10 mouse cellular contexts compared by ENCODE assay signal in genomic region chr9:63970836-63971235, GRCm38 (mm10). TPM values are rescaled to one million over a fixed set of nuclear protein-coding genes. Genes with fewer than 3 reads are reported as not detected.
DNase-seq lines count a peak whose midpoint lies in the region; ATAC-seq lines count a peak whose summit lies in the region.
"Had no signal": no experiment of that assay in that cellular context is flagged by ENCODE, and none has a peak within 500 bp of the region (broad histone marks: within the 10 kb centered on the region; RNA-seq: fewer than 3 reads in every experiment).

No protein-coding gene starts in this region.

- H3K36me3 ChIP-seq in hindbrain, embryonic 12.5 days: no peaks in the 10 kb centered on the region
- no peaks in the 10 kb centered on the region for H3K36me3 ChIP-seq in hindbrain, embryonic 14.5 days (replicated peaks; ENCODE audit: control insufficient read depth, insufficient read depth)
- peaks cover 22% of the 10 kb centered on the region for H3K36me3 ChIP-seq in limb, embryonic 12.5 days
- H3K36me3 ChIP-seq: midbrain, embryonic 15.5 days had no signal

- no peak overlapping the region for H3K4me3 ChIP-seq in hindbrain, embryonic 12.5 days
- H3K4me3 ChIP-seq in hindbrain, embryonic 14.5 days (replicated peaks; ENCODE audit: low read length): no peak overlapping the region
- no peak overlapping the region for H3K4me3 ChIP-seq in limb, embryonic 12.5 days (replicated peaks)
- H3K4me3 ChIP-seq: midbrain, embryonic 15.5 days had no signal

- H3K9ac ChIP-seq in hindbrain, embryonic 12.5 days: no peak overlapping the region
- no peak overlapping the region for H3K9ac ChIP-seq in hindbrain, embryonic 14.5 days
- no peak overlapping the region for H3K9ac ChIP-seq in limb, embryonic 12.5 days (replicated peaks)
- H3K9ac ChIP-seq: midbrain, embryonic 15.5 days had no signal

- no peak for ATAC-seq in hindbrain, embryonic 12.5 days (ENCODE audit: low FRiP score)
- no peak for ATAC-seq in hindbrain, embryonic 14.5 days (ENCODE audit: low FRiP score)
- no peak for ATAC-seq in limb, embryonic 12.5 days (ENCODE audit: insufficient number of reproducible peaks, insufficient read depth, low FRiP score, low TSS enrichment, low read depth)
- ATAC-seq: midbrain, embryonic 15.5 days had no signal

- no peaks in the 10 kb centered on the region for H3K9me3 ChIP-seq in hindbrain, embryonic 12.5 days (replicated peaks)
- no peaks in the 10 kb centered on the region for H3K9me3 ChIP-seq in hindbrain, embryonic 14.5 days (ENCODE audit: control insufficient read depth, low read length)
- no peaks in the 10 kb centered on the region for H3K9me3 ChIP-seq in limb, embryonic 12.5 days
- H3K9me3 ChIP-seq: midbrain, embryonic 15.5 days had no signal

- no peak for DNase-seq in hindbrain, embryonic 14.5 days (ENCODE audit: low spot score)
- peak; percentile 61 for DNase-seq in 3T3-L1 (ENCODE audit: low read depth, low spot score)
- DNase-seq in adipocyte (ENCODE audit: low spot score): peak; percentile 61
- DNase-seq in cerebellum, adult 18-20 months: no peak
- no peak for DNase-seq in adrenal gland, adult 8-10 months
- DNase-seq in spleen, adult 12 weeks (ENCODE audit: low spot score): no peak
- DNase-seq: cerebellum, adult 11-12 months had no signal

- H3K4me2 ChIP-seq in hindbrain, embryonic 12.5 days (replicated peaks): no peak overlapping the region
- H3K4me2 ChIP-seq in hindbrain, embryonic 14.5 days (replicated peaks): no peak overlapping the region
- H3K4me2 ChIP-seq in limb, embryonic 12.5 days: no peak overlapping the region
- H3K4me2 ChIP-seq: midbrain, embryonic 15.5 days had no signal

- peak overlapping the region; percentile 17; the same call in 1 of the 2 replicates for H3K27ac ChIP-seq in hindbrain, embryonic 12.5 days
- no peak overlapping the region for H3K27ac ChIP-seq in hindbrain, embryonic 14.5 days
- 0 out of 2 replicates have a peak overlapping the region, but pooled peaks have one; percentile 35 for H3K27ac ChIP-seq in limb, embryonic 12.5 days
- H3K27ac ChIP-seq: midbrain, embryonic 15.5 days had no signal

- H3K27me3 ChIP-seq in hindbrain, embryonic 12.5 days: no peaks in the 10 kb centered on the region
- no peaks in the 10 kb centered on the region for H3K27me3 ChIP-seq in hindbrain, embryonic 14.5 days (ENCODE audit: control insufficient read depth, insufficient read depth, low read length)
- H3K27me3 ChIP-seq in limb, embryonic 12.5 days: no peaks in the 10 kb centered on the region
- H3K27me3 ChIP-seq: midbrain, embryonic 15.5 days had no signal

- 83% methylated on average over 6 of the region's 6 CpGs for WGBS in hindbrain, embryonic 12.5 days
- WGBS in hindbrain, embryonic 14.5 days: 74% methylated on average over 6 of the region's 6 CpGs
- 78% methylated on average over 6 of the region's 6 CpGs for WGBS in limb, embryonic 12.5 days

- peaks cover 55% of the 10 kb centered on the region for H3K4me1 ChIP-seq in hindbrain, embryonic 12.5 days
- H3K4me1 ChIP-seq in hindbrain, embryonic 14.5 days (replicated peaks; ENCODE audit: control insufficient read depth, insufficient read depth, low read length): peaks cover 16% of the 10 kb centered on the region
- H3K4me1 ChIP-seq in limb, embryonic 12.5 days (replicated peaks): peaks cover 92% of the 10 kb centered on the region

RNA-seq across cellular contexts. Expression of gene Smad6, which starts 51.0 kb away (rescaled TPM):
- polyA plus RNA-seq in hindbrain, embryonic 12.5 days (2016; fragmentation: Nextera tagmentation; extraction: Ambion mirVana): 12.4 and 13.0 TPM in 2 replicates
- 2.3 and 2.7 TPM in 2 replicates for polyA plus RNA-seq in hindbrain, embryonic 14.5 days (2014; fragmentation: Nextera tagmentation; extraction: Ambion mirVana)
- polyA plus RNA-seq in limb, embryonic 12.5 days (2016; fragmentation: Nextera tagmentation; extraction: Ambion mirVana): 23.5 and 23.9 TPM in 2 replicates
- total RNA-seq in adrenal gland, adult 8-10 months (2022): 10 to 100 TPM in 1 of 4 experiments, 1 to 10 TPM in 3; 7.6 to 11.1 (median 8.6) TPM

Comparison
In these comparisons a context has a peak if more than half of its experiments do, and no peak if none do; other contexts are left out.
1. DNase-seq: peak in 3T3-L1 (single experiment) and adipocyte (single experiment); none in hindbrain, embryonic 14.5 days (single experiment), cerebellum, adult 18-20 months (0 of 2), adrenal gland, adult 8-10 months (single experiment) and spleen, adult 12 weeks (single experiment).